Mouse (Mus musculus): Measurements from ENCODE around the gene Spryd3. TPM values are rescaled to one million over a fixed set of nuclear protein-coding genes. Genes with fewer than 3 reads are reported as not detected.

Spryd3 gene
- 25.6 and 29.0 TPM in 2 replicates for polyA plus RNA-seq (2015; fragmentation: Nextera tagmentation; extraction: Ambion mirVana)

GRCm38 (mm10) chr15:102136129-102136758 lies at the start of gene Spryd3:
TSS of gene Spryd3 (minus strand) at chr15:102136234.

GRCm38 (mm10) chr15:102150301-102151135 lies 14.5 kb upstream of the Spryd3 start, which contains the start of gene Soat2:
TSS of gene Soat2 (plus strand) at chr15:102150526.

DNA sequence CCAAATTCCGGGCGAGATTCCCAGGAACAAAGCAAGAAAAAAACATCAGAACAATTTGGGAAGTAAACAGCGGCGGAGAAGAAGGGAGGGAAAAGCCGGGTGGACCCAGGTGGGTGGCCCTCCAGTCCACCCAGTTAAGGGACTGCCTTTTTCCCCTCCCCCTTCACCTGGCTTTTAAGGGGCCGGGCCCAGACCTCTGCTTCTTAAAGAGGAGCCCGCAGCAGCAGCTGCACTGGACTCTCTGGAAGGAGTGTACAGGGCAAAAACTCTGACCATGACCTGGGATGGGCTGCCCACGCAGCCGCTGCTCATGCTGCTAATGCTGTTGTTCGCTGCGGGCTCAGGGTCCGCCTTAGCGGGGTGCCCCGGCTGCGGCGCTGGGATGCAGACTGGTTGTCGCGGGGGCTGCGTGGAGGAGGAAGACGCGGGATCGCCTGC lies 8.3 kb upstream of the Spryd3 start, which contains the start of gene Igfbp6:
Igfbp6 (plus strand) TSS at position 89 of the 438 bp plus-strand sequence.

DNA sequence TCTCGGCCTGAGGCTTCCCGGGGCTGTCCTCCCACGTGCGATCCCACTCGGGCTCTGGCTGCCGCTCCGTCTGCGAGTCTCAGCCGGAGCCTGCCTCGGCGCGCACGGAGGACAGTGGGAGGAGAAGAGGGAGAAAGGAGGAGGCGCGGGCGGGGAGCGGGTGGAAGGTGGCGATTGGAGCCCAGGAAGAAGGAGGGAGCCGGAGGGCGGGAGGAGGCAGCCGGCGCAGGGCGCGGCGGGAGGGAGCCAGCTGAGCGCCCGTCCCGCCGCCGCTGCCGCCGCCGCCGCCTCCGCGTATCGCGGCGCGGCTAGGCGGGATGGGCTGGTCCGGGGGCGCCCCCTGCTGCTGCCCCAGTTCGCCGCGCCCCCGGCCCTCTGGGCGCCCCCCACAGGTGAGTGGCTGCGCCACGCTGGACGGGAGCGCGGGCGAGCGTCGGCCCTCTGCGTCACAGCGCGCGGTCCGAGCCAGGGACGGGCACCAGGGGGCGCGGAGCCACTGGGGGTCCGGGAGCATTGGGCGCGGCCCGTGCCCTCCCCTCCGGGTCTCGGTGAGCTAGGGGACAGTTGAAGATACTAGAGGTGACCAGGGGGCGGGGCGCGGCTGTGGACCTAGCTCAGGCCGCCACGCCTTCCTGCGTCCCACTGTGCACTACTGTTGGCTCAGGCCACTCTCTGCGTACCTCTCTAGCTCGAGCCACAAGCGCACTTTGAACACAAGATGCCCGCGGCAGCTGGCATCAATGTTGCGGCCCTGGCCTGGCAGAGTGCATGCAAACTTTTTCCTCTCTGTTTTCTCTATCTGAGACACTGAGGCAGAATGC lies 35.7 kb downstream of the Spryd3 start, which contains the start of gene Tns2:
Tns2 (plus strand) TSS at position 253 of the 821 bp plus-strand sequence.

GRCm38 (mm10) chr15:102073559-102074069 lies 62.4 kb downstream of the Spryd3 start, which contains the start of gene Eif4b:
TSS of gene Eif4b (plus strand) at chr15:102073773.

Other genes with a start within 250 kb of the Spryd3 start
- 0.05 and 0.10 TPM in 2 replicates for gene Krt76, start 243.3 kb downstream of the Spryd3 start, polyA plus RNA-seq (2015; fragmentation: Nextera tagmentation; extraction: Ambion mirVana)
- 0.12 and 8.4 TPM in 2 replicates for gene Krt4, start 211.5 kb downstream of the Spryd3 start, polyA plus RNA-seq (2015; fragmentation: Nextera tagmentation; extraction: Ambion mirVana)
- 0.06 and 0.18 TPM in 2 replicates for gene Krt79, start 195.9 kb downstream of the Spryd3 start, polyA plus RNA-seq (2015; fragmentation: Nextera tagmentation; extraction: Ambion mirVana)
- gene Krt78, start 181.9 kb downstream of the Spryd3 start, polyA plus RNA-seq (2015; fragmentation: Nextera tagmentation; extraction: Ambion mirVana), result 0.04 and 0.24 TPM in 2 replicates
- gene Krt8, start 131.8 kb downstream of the Spryd3 start, polyA plus RNA-seq (2015; fragmentation: Nextera tagmentation; extraction: Ambion mirVana), result 16.4 and 18.5 TPM in 2 replicates
- gene Krt18, start 108.1 kb downstream of the Spryd3 start, polyA plus RNA-seq (2015; fragmentation: Nextera tagmentation; extraction: Ambion mirVana), result 17.9 and 22.7 TPM in 2 replicates
- gene Eif4b, start 62.5 kb downstream of the Spryd3 start, polyA plus RNA-seq (2015; fragmentation: Nextera tagmentation; extraction: Ambion mirVana), result 56.3 and 69.5 TPM in 2 replicates
- gene Tns2, start 35.8 kb downstream of the Spryd3 start, polyA plus RNA-seq (2015; fragmentation: Nextera tagmentation; extraction: Ambion mirVana), result 30.7 and 39.4 TPM in 2 replicates
- 140 and 238 TPM in 2 replicates for gene Igfbp6, start 8.1 kb upstream of the Spryd3 start, polyA plus RNA-seq (2015; fragmentation: Nextera tagmentation; extraction: Ambion mirVana)
- 0.69 and 0.79 TPM in 2 replicates for gene Soat2, start 14.3 kb upstream of the Spryd3 start, polyA plus RNA-seq (2015; fragmentation: Nextera tagmentation; extraction: Ambion mirVana)
- gene Zfp740, start 67.0 kb upstream of the Spryd3 start, polyA plus RNA-seq (2015; fragmentation: Nextera tagmentation; extraction: Ambion mirVana), result 24.1 and 32.2 TPM in 2 replicates
- gene Csad, start 68.5 kb upstream of the Spryd3 start, polyA plus RNA-seq (2015; fragmentation: Nextera tagmentation; extraction: Ambion mirVana), result 66.5 and 80.5 TPM in 2 replicates
- 0.90 and 2.7 TPM in 2 replicates for gene Itgb7, start 95.7 kb upstream of the Spryd3 start, polyA plus RNA-seq (2015; fragmentation: Nextera tagmentation; extraction: Ambion mirVana)
- 16.1 and 19.9 TPM in 2 replicates for gene Rarg, start 121.3 kb upstream of the Spryd3 start, polyA plus RNA-seq (2015; fragmentation: Nextera tagmentation; extraction: Ambion mirVana)
- 0.19 and 0.49 TPM in 2 replicates for gene Gm9918, start 134.3 kb upstream of the Spryd3 start, polyA plus RNA-seq (2015; fragmentation: Nextera tagmentation; extraction: Ambion mirVana)
- 42.8 and 60.8 TPM in 2 replicates for gene Mfsd5, start 143.2 kb upstream of the Spryd3 start, polyA plus RNA-seq (2015; fragmentation: Nextera tagmentation; extraction: Ambion mirVana)
- gene Espl1, start 160.0 kb upstream of the Spryd3 start, polyA plus RNA-seq (2015; fragmentation: Nextera tagmentation; extraction: Ambion mirVana), result 4.3 and 4.6 TPM in 2 replicates
- 557 and 831 TPM in 2 replicates for gene Pfdn5, start 189.9 kb upstream of the Spryd3 start, polyA plus RNA-seq (2015; fragmentation: Nextera tagmentation; extraction: Ambion mirVana)
- gene Myg1, start 195.5 kb upstream of the Spryd3 start, polyA plus RNA-seq (2015; fragmentation: Nextera tagmentation; extraction: Ambion mirVana), result 70.0 and 81.2 TPM in 2 replicates
- 20.1 and 31.7 TPM in 2 replicates for gene Aaas, start 214.5 kb upstream of the Spryd3 start, polyA plus RNA-seq (2015; fragmentation: Nextera tagmentation; extraction: Ambion mirVana)
- gene Sp7, start 230.9 kb upstream of the Spryd3 start, polyA plus RNA-seq (2015; fragmentation: Nextera tagmentation; extraction: Ambion mirVana), result 0.10 and 0.27 TPM in 2 replicates

Data from adrenal gland, postnatal 0 days (tissue).